Mouse (Mus musculus) hindbrain, embryonic 11.5 days (tissue): Measurements from ENCODE around the gene Spr. TPM values are rescaled to one million over a fixed set of nuclear protein-coding genes. Genes with fewer than 3 reads are reported as not detected.

ENCODE experiments used
- ATAC-seq: fragments of 200-750 bp; cut with Nextera tagmentation; 2 replicates; pipeline ENCODE4 v1.8.0; 2017; ENCODE audit warnings: mild to moderate bottlenecking, moderate TSS enrichment, moderate library complexity; ENCODE audit not compliant: low FRiP score
- DNase-seq: peaks from one replicate; pipeline ENCODE4 v3.0.0-alpha.2; 2015; ENCODE audit warnings: low spot score
- H3K27ac ChIP-seq: fragments of 300-500 bp; sonication (generic); 2 replicates; pipeline ENCODE4 v1.5.1; 2014; ENCODE audit warnings: mild to moderate bottlenecking, low read depth, low read length
- H3K27me3 ChIP-seq: fragments of 300-500 bp; sonication (generic); 2 replicates; pipeline ENCODE4 v1.6.1; 2014; ENCODE audit warnings: mild to moderate bottlenecking, low read length, moderate library complexity, mixed read lengths; ENCODE audit not compliant: control insufficient read depth, insufficient read depth
- H3K36me3 ChIP-seq: fragments of 300-500 bp; sonication (generic); 2 replicates; pipeline ENCODE4 v1.6.1; 2014; ENCODE audit warnings: mild to moderate bottlenecking, low read length, moderate library complexity, mixed read lengths; ENCODE audit not compliant: control insufficient read depth, insufficient read depth
- H3K4me1 ChIP-seq: fragments of 300-500 bp; sonication (generic); replicated peaks from 2 replicates; pipeline ENCODE4 v1.6.1; 2014; ENCODE audit warnings: low read length, mixed read lengths; ENCODE audit not compliant: control insufficient read depth, insufficient read depth
- H3K4me2 ChIP-seq: fragments of 300-500 bp; sonication (generic); replicated peaks from 2 replicates; pipeline ENCODE4 v1.6.1; 2014; ENCODE audit warnings: mild to moderate bottlenecking, low read depth, low read length
- H3K4me3 ChIP-seq: fragments of 300-500 bp; sonication (generic); 2 replicates; pipeline ENCODE4 v1.5.1; 2014; ENCODE audit warnings: low read depth, low read length
- H3K9ac ChIP-seq: fragments of 300-500 bp; sonication (generic); 2 replicates; pipeline ENCODE4 v1.6.1; 2014; ENCODE audit warnings: low read depth, low read length
- H3K9me3 ChIP-seq: fragments of 300-500 bp; sonication (generic); 2 replicates; pipeline ENCODE4 v1.6.1; 2016; ENCODE audit warnings: low read length; ENCODE audit not compliant: control insufficient read depth
- WGBS: fragments of 180-500 bp; shearing (Covaris S2); extraction: QIAGEN DNeasy Blood & Tissue Kit; methylation state at CpG from one replicate; pipeline ENCODE4 v1.1.7; 2014; 5-methylcytosine and 5-hydroxymethylcytosine counted together
- polyA plus RNA-seq: library from polyadenylated mRNA; unstranded; fragments of >200 nt; fragmentation: Nextera tagmentation; extraction: Ambion mirVana; gene quantifications from 2 replicates; pipeline ENCODE4 v1.2.1, GENCODE M21; 2014

Spr gene
- 42.8 and 52.0 TPM in 2 replicates for polyA plus RNA-seq

- no peaks in the 10 kb centered on the region for H3K4me1 ChIP-seq
- peak; percentile 92 for ATAC-seq
- peak within 1 kb of the TSS; percentile 63 for H3K4me2 ChIP-seq
- peak within 1 kb of the TSS; percentile 79 for H3K27ac ChIP-seq
- peak within 1 kb of the TSS; percentile 76 for H3K4me3 ChIP-seq
- H3K9me3 ChIP-seq, result no peaks in the 10 kb centered on the region
- peak; percentile 89 for DNase-seq
- under 1% methylated on average over 49 of the region's 49 CpGs for WGBS
- H3K36me3 ChIP-seq, result no peaks in the 10 kb centered on the region
- no peaks in the 10 kb centered on the region for H3K27me3 ChIP-seq
- H3K9ac ChIP-seq, result peak within 1 kb of the TSS; percentile 76
These were observed at the start of gene Spr for GRCm38 (mm10) chr6:85137217-85138035. Spr (minus strand) TSS chr6:85137766.

DNA sequence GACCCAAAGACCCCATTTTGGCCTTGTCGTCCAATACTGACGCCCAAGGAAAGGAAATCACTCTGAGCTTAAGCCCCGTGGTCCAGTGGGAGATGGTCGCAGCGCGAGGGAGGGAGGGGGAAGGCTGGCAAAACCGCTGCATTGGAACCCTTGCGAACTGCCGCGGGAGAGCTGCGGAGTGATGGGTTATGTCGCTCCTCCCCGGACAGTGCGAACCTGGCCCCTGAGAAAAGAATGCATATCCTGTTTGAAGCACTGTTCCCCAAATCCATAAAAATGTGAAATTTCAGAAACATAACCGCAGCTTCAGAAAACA lies 49.1 kb upstream of the Spr start:
- Histone ChIP-seq H3K4me1 (peaks cover 17% of the 10 kb centered on the region), H3K9ac (no peak overlapping the region), H3K4me2 (no peak overlapping the region; the same call in 1 of the 2 replicates), H3K4me3 (no peak overlapping the region; the same call in 1 of the 2 replicates), H3K27me3 (peaks cover 70% of the 10 kb centered on the region), H3K36me3 (no peaks in the 10 kb centered on the region), H3K9me3 (no peaks in the 10 kb centered on the region), H3K27ac (no peak overlapping the region)
- under 1% methylated on average over 15 of the region's 15 CpGs for WGBS
- DNase-seq (peak; percentile 54), ATAC-seq (no peak)

- H3K9me3 ChIP-seq, result no peaks in the 10 kb centered on the region
- peaks cover 17% of the 10 kb centered on the region for H3K4me1 ChIP-seq
- no peaks in the 10 kb centered on the region for H3K36me3 ChIP-seq
- peaks cover 64% of the 10 kb centered on the region for H3K27me3 ChIP-seq
- no peak for ATAC-seq
- WGBS, result 1% methylated on average over 33 of the region's 33 CpGs
- H3K9ac ChIP-seq, result no peak overlapping the region
- no peak overlapping the region for H3K4me2 ChIP-seq
- no peak overlapping the region for H3K4me3 ChIP-seq
- no peak overlapping the region for H3K27ac ChIP-seq
- DNase-seq, result peak; percentile 60
These were observed 48.6 kb upstream of the Spr start for GRCm38 (mm10) chr6:85186033-85186743.

- WGBS, result 65% methylated on average over 3 of the region's 3 CpGs
- H3K9me3 ChIP-seq, result no peaks in the 10 kb centered on the region
- H3K4me1 ChIP-seq, result peaks cover 11% of the 10 kb centered on the region
- H3K9ac ChIP-seq, result no peak overlapping the region
- H3K36me3 ChIP-seq, result no peaks in the 10 kb centered on the region
- ATAC-seq (no peak), DNase-seq (no peak)
- H3K4me3 ChIP-seq, result no peak overlapping the region
- H3K27me3 ChIP-seq, result peaks cover 44% of the 10 kb centered on the region
- no peak overlapping the region for H3K4me2 ChIP-seq
- H3K27ac ChIP-seq, result no peak overlapping the region
These were observed 46.4 kb upstream of the Spr start for GRCm38 (mm10) chr6:85183951-85184350.

DNA sequence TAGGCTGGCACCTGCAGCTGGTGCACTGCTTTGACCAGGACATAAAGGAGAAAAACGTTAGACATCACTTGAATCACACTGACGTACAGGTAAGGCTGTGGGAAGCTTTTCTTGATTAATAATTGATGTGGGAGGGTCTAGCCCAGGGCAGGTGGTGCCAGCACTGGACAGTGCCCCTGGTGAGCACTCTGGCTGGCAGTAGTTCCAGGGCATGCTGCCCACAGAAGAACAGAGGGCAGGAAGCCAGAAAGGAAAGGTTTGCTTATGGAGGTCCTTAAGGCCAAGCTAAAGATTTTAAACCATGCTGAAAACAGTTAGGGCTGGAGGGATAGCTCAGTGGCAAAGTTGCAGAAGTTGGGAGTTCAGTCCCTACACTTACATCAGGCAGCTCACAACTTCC lies 42.5 kb upstream of the Spr start:
- no peaks in the 10 kb centered on the region for H3K9me3 ChIP-seq
- DNase-seq, result no peak
- H3K4me2 ChIP-seq, result no peak overlapping the region
- no peak overlapping the region for H3K9ac ChIP-seq
- no peaks in the 10 kb centered on the region for H3K4me1 ChIP-seq
- H3K36me3 ChIP-seq, result no peaks in the 10 kb centered on the region
- no peak overlapping the region for H3K27ac ChIP-seq
- 66% methylated on average over 2 of the region's 2 CpGs for WGBS
- no peak for ATAC-seq
- peaks cover 11% of the 10 kb centered on the region for H3K27me3 ChIP-seq
- H3K4me3 ChIP-seq, result no peak overlapping the region

DNA sequence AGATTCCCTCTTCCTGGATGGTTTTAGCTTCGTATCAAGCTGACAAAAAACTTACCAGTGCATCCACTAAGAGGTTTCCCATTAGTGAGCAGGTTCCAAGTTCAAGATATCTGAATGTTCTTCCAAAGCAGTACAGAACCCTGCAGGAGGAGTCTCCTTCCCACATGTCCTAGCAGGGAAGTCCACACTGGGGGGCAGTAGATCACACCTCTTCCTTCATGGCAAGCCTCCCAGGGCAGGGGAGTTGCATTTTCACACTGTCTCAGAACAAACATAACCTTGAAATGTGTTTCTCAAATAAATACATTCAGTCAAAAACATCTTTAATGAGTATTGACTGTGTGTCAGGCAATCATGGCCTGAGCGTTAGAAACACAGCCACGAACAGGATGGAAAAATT lies 42.0 kb upstream of the Spr start:
- DNase-seq (no peak), ATAC-seq (no peak)
- H3K4me3 ChIP-seq, result no peak overlapping the region
- H3K4me1 ChIP-seq, result no peaks in the 10 kb centered on the region
- WGBS, result 81% methylated on average over 3 of the region's 3 CpGs
- no peak overlapping the region for H3K4me2 ChIP-seq
- H3K9me3 ChIP-seq, result no peaks in the 10 kb centered on the region
- H3K27ac ChIP-seq, result no peak overlapping the region
- peaks cover 9% of the 10 kb centered on the region for H3K27me3 ChIP-seq
- no peaks in the 10 kb centered on the region for H3K36me3 ChIP-seq
- H3K9ac ChIP-seq, result no peak overlapping the region

DNA sequence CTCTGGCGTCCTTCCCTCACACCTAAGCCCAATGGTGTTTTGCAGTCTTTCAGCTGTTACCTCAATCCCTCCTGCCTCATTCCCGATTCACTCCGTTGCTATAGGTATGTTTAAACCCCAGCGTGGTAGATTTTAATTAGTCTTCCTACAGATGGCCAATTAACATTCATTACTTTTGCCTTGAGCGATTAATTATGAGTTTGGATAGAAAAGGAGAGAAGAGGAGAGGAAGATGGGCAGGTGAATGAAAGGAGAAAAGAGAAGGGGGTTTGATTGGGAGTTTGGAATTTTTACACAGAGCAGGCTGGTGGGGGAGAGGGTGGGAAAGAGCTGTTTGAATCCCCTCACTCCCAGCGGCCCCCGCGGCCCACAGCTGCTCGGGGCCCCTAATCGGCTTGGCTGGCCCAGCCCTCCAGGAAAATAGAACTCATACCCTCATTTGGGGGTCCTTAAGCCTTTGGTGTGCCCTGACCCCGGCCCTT lies 27.9 kb upstream of the Spr start:
- Histone ChIP-seq H3K4me1 (no peaks in the 10 kb centered on the region), H3K36me3 (no peaks in the 10 kb centered on the region), H3K27ac (no peak overlapping the region), H3K27me3 (no peaks in the 10 kb centered on the region; the same call in 1 of the 2 replicates), H3K4me2 (no peak overlapping the region), H3K4me3 (no peak overlapping the region), H3K9ac (no peak overlapping the region), H3K9me3 (no peaks in the 10 kb centered on the region)
- WGBS, result 49% methylated on average over 11 of the region's 11 CpGs
- DNase-seq, result no peak
- no peak for ATAC-seq

DNA sequence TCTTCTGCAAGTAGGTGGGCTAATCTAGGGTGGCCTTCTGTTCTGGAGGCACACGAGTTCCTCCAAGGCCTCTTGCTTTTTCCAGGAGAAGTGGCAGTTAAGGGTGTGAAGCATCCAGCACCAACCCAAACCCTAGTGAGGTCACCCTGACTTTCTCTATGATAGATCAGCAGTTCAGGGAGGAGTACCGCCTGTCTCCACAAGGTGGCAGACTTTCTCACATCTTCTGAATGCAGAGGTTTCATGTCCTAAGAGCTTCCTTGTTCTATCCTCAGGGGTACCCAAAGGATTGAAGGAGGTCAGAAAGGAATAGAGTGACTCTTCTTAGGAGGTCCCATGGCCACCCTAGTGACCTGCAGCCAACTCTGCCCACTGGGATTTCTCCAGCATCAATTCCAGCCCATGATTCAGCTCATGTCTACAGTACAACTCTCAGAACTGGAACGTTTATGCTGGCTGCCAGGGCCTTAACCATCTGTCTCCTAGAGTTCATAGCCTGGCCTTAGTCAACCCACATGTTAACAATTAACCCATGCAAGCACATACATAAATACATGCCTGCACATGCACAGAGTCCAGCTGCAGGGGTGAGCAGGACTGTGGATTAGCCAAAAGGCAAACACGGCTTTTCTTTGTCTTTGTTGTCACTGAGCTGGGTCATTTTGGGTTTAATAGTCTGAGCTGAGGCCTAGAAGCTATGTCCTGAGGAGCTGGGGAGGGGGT lies 22.8 kb upstream of the Spr start:
- Histone ChIP-seq H3K36me3 (no peaks in the 10 kb centered on the region), H3K9me3 (no peaks in the 10 kb centered on the region), H3K4me1 (no peaks in the 10 kb centered on the region), H3K9ac (no peak overlapping the region), H3K4me2 (no peak overlapping the region), H3K4me3 (no peak overlapping the region), H3K27ac (no peak overlapping the region), H3K27me3 (no peaks in the 10 kb centered on the region; the same call in 1 of the 2 replicates)
- DNase-seq (peak; percentile 90), ATAC-seq (no peak)
- WGBS, result 48% methylated on average over 4 of the region's 4 CpGs
